Mouse (Mus musculus) megakaryocyte, adult 5-6 weeks (primary cell): Measurements from ENCODE around the gene Usp10. TPM values are rescaled to one million over a fixed set of nuclear protein-coding genes. Genes with fewer than 3 reads are reported as not detected.

Experiments
- ATAC-seq: 2 replicates; pipeline ENCODE4 v1.8.0; 2016; ENCODE audit warnings: mild to moderate bottlenecking, inconsistent platforms; ENCODE audit not compliant: poor library complexity, severe bottlenecking
- total RNA-seq, 2 experiments: library from RNA; stranded (forward) in 1 of 2; stranded (reverse) in 1 of 2; fragments of 153-499, 151-499 nt in 1 of 2; fragments of 221-1000, 200-1000 nt in 1 of 2; gene quantifications; 2 replicates each; pipeline versions ENCODE4 v1.2.3 to v1.2.4; 2015 to 2017

The Usp10 gene
- total RNA-seq, 2 experiments from 2014 or later: 20.1 to 24.9 TPM

- no peak for ATAC-seq
Measured at GRCm38 (mm10) chr8:119955333-119955732, 45.2 kb downstream of the Usp10 start.

DNA sequence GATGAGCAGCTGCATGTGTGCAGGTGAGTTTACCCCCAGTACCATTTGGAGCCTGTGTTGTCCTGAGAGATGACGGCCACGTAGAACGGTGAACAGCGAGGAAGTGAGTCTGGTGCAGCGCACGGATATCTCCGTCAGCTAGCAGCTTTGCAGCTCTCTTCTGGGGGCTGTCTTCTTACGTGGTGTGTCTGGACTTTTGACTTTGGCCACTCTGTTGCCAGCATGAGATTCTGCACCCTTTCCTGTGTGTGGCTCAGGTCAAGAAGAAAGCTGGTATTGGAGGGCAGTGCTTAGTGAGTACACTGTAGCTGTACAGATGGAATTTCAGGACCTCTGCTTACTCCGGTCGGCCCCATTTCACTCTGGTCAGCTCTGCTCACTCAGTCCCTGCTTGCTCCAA is 47.9 kb downstream of the Usp10 start:
- no peak for ATAC-seq

GRCm38 (mm10) chr8:119960531-119961104 is 50.5 kb downstream of the Usp10 start:
- ATAC-seq: no peak

- no peak for ATAC-seq
Measured at GRCm38 (mm10) chr8:119964859-119965258, 54.7 kb downstream of the Usp10 start.

- no peak for ATAC-seq
Measured at GRCm38 (mm10) chr8:119967435-119967834, 57.3 kb downstream of the Usp10 start.

GRCm38 (mm10) chr8:119970169-119970568 is 60.0 kb downstream of the Usp10 start:
- ATAC-seq: no peak

DNA sequence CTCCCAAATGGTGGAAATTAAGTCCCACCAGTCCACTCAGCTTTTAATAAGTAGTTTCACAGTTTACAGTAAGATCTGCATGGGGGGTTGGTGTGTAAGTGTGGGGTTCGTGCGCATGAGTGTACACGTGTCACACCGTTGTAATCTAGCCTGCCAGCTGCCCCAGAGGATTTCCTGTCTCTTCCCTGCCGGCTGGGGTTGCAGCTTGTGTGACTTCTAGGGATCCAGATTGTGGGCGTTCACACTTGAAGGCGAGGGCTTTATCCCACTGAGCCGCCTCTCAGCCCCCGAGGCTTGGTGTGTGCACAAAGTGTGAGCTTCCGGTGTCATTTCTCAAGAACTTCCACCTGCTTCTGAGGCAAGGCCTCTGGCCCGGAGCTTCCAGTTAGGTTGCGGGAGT is 62.4 kb downstream of the Usp10 start:
- ATAC-seq: peak; percentile 54; the same call in 1 of the 2 replicates

- ATAC-seq: no peak
Measured at GRCm38 (mm10) chr8:119978770-119979381, 68.7 kb downstream of the Usp10 start.

DNA sequence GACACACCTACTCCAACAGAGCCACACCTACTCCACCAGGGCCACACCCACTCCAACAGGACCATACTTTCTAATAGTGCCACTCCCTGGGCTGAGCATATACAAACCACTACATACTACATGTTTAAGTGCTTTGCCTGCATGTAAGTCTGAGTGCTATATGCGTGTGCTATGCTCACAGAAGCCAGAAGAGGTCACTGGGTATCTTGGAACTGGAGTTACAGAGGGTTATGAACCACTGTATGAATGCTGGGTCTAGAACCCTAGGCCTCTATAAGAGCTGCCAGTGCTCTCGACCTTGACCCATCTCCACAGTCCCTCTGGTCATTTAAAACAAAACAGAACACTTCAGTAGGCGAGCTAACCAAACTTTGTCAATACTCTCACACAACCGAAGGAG is 71.1 kb downstream of the Usp10 start:
- ATAC-seq: no peak

DNA sequence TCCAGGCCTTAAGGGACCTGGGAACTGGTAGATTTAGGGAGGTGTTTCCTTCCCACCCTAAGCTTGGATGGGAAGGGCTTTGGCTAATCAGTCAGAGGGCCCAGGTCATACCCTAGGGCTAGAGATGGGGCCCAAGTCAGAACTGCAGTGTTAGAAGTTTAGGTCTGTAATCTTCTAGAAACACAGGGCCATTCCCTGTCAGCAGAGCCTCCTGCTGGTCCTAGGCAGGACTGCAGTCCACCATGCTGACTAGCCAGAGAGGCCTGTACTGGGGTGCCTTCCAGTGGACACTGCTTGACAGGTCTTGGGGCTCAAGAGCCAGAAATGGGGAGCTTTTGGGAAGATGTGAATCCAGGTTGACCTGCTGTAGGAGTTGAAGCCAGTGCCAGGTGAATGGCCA is 73.9 kb downstream of the Usp10 start:
- peak; percentile 88 for ATAC-seq

GRCm38 (mm10) chr8:119986174-119986573 is 76.0 kb downstream of the Usp10 start:
- no peak for ATAC-seq

GRCm38 (mm10) chr8:119988087-119988486 is 77.9 kb downstream of the Usp10 start:
- no peak for ATAC-seq

- ATAC-seq: peak; percentile 95
Measured at GRCm38 (mm10) chr8:119992249-119992648, 82.1 kb downstream of the Usp10 start, which contains the start of gene Crispld2. Gene Crispld2 (plus strand): TSS chr8:119992438.

GRCm38 (mm10) chr8:119994114-119994513 is 84.0 kb downstream of the Usp10 start:
- ATAC-seq: no peak

GRCm38 (mm10) chr8:119994556-119994955 is 84.4 kb downstream of the Usp10 start:
- ATAC-seq: no peak

DNA sequence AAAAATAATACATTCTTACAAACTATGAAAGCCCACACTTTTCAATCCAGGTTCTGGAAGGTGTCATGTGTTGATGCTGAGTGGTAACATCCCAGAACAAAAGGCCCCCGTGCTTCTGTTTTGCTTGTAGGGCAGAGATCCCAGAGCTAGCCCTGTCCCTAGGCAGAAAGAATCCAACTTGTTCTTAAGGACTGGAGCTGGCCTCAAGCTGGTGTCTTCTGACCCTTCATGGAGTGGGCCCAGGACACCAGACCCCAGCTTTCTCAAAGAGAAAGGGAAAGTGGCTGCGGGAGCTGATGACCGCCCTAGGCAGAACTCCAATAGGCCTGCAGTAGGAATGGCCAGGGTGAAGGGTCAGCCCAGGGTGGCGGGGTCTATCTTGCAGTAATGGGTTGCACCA is 87.1 kb downstream of the Usp10 start:
- ATAC-seq: no peak

DNA sequence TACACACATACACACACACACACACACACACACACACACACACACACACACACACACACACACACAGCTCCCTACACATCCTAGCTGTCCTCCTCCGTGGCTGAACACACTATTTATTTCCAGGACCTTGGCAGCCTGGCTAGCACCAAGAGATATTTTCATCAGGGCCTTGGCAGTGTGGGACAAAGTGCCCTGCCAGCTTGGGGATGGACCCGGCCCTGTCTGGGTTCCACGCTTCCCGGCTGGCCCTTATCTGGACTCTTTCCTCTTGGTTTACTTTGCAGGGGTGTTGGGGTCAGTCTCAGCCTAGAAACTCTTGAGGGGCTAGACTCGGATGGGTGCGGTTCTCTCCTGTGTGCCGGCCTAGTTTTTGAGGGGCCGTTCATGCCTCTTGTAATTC is 90.3 kb downstream of the Usp10 start:
- ATAC-seq: no peak

GRCm38 (mm10) chr8:120001712-120002111 is 91.6 kb downstream of the Usp10 start:
- ATAC-seq: no peak

- no peak for ATAC-seq
Measured at GRCm38 (mm10) chr8:120002348-120002747, 92.2 kb downstream of the Usp10 start.

- no peak for ATAC-seq
Measured at GRCm38 (mm10) chr8:120004154-120004702, 94.1 kb downstream of the Usp10 start.

- no peak for ATAC-seq
Measured at GRCm38 (mm10) chr8:120004705-120005381, 94.7 kb downstream of the Usp10 start.

DNA sequence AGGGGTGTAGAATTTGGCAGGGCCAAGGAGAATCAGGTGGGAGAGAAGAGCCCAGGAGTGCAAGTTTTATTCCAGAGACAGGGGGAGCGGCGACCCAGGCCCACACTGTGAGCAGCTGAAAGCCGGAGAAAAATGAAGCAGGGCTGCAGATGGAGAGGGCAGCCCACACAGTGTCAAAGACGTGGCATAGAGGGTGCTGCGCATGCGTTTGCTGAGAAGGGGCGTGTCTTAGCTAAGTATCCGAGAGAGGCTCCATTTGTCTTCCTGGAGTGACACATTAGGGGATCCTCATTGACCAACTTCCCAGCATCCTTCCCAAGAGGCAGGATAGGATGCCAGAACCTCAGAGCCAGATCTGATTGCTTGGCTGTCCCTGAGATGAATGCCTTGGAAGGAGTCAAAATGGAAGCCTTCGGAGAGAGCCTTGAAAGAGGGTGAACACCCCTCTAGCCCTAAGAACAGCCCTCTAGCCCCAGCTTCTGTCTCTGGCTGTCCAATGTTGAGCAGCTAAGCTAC is 96.5 kb downstream of the Usp10 start:
- no peak for ATAC-seq
